Mouse (Mus musculus): ENCODE data around the gene Smim4. TPM values are rescaled to one million over a fixed set of nuclear protein-coding genes. Genes with fewer than 3 reads are reported as not detected.

Smim4 gene
- polyA plus RNA-seq, 2 experiments, result 28.2 to 62.7 TPM

DNA sequence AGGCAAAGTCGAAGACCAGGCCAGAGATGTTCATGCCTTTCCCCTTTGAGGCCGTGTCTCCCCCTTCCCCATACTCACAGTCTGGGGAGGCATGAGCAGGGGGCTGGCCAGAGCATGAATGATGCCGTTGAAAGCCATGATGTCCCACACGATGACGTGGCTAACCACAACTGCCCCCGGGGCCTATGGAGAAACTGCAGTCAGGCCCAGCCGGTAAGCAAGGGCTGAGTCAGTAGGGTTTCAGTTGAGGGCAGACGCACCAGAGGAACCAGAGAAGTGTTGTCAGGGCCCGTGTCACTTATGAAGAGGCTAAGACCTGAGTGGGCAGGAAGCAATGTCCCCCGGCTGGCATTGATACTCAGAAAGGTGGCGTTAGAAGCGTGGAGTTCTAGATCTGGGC lies 10.9 kb upstream of the Smim4 start:
- no peak for DNase-seq (ENCODE audit: low spot score)
- no peak for TF ChIP-seq POLR2A (IDR thresholded peaks at IDR 0.05; ENCODE audit: borderline replicate concordance, extremely low read depth, insufficient read depth, insufficient read length)
- Histone ChIP-seq H3K4me2 (replicated peaks; ENCODE audit: low read depth, low read length, severe bottlenecking) (no peak overlapping the region), H3K27ac (replicated peaks; ENCODE audit: low read depth, low read length) (no peak overlapping the region), H3K9me3 (ENCODE audit: control insufficient read depth, low read length) (no peaks in the 10 kb centered on the region), H3K4me1 (ENCODE audit: control insufficient read depth, insufficient read depth, low read length) (0 out of 2 replicates have a peak, but pooled peaks cover under 1% of the 10 kb centered on the region), H3K4me3 (replicated peaks; ENCODE audit: low read length) (no peak overlapping the region), H3K9ac (ENCODE audit: low read depth, low read length, severe bottlenecking) (no peak overlapping the region), H3K27me3 (ENCODE audit: control insufficient read depth, insufficient read depth, low read length) (no peaks in the 10 kb centered on the region), H3K36me3 (ENCODE audit: control insufficient read depth, insufficient read depth, low read length) (peaks cover 79% of the 10 kb centered on the region)
- ATAC-seq (ENCODE audit: low FRiP score, low read depth), result no peak
- 88% methylated on average over 12 of the region's 12 CpGs for WGBS

DNA sequence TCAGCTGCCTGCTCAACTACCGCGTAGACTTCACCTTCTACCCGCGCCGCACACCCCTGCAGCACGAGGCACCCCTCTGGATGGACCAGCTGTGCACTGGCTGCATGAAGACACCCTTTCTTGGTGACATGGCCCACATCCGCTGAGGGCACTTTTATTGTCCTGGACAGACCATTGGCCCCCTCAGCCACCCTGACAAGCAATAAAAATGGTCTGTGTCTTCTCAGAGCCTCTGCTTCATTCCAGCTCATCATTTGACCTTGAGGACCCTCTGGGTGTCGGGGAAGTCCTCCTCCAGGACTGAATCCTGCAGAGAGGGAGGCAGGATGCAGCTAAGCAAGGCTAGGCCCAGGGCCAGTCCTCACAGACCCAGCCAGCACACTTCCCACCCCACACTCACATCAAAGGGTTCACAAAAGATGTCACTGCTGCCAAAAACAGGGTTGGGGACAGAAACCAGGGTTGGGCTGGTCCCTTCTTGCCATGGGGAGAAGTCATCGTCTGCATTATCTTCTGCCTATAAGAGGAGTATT lies 10.2 kb upstream of the Smim4 start:
- Histone ChIP-seq H3K9me3 (ENCODE audit: control insufficient read depth, low read length) (no peaks in the 10 kb centered on the region), H3K4me1 (ENCODE audit: control insufficient read depth, insufficient read depth, low read length) (peaks cover 6% of the 10 kb centered on the region), H3K4me3 (replicated peaks; ENCODE audit: low read length) (no peak overlapping the region), H3K27ac (replicated peaks; ENCODE audit: low read depth, low read length) (no peak overlapping the region), H3K9ac (ENCODE audit: low read depth, low read length, severe bottlenecking) (no peak overlapping the region), H3K4me2 (replicated peaks; ENCODE audit: low read depth, low read length, severe bottlenecking) (no peak overlapping the region), H3K36me3 (ENCODE audit: control insufficient read depth, insufficient read depth, low read length) (peaks cover 83% of the 10 kb centered on the region), H3K27me3 (ENCODE audit: control insufficient read depth, insufficient read depth, low read length) (no peaks in the 10 kb centered on the region)
- TF ChIP-seq POLR2A (IDR thresholded peaks at IDR 0.05; ENCODE audit: borderline replicate concordance, extremely low read depth, insufficient read depth, insufficient read length), result no peak
- WGBS, result 94% methylated on average over 9 of the region's 9 CpGs
- no peak for DNase-seq (ENCODE audit: low spot score)
- no peak for ATAC-seq (ENCODE audit: low FRiP score, low read depth)

DNA sequence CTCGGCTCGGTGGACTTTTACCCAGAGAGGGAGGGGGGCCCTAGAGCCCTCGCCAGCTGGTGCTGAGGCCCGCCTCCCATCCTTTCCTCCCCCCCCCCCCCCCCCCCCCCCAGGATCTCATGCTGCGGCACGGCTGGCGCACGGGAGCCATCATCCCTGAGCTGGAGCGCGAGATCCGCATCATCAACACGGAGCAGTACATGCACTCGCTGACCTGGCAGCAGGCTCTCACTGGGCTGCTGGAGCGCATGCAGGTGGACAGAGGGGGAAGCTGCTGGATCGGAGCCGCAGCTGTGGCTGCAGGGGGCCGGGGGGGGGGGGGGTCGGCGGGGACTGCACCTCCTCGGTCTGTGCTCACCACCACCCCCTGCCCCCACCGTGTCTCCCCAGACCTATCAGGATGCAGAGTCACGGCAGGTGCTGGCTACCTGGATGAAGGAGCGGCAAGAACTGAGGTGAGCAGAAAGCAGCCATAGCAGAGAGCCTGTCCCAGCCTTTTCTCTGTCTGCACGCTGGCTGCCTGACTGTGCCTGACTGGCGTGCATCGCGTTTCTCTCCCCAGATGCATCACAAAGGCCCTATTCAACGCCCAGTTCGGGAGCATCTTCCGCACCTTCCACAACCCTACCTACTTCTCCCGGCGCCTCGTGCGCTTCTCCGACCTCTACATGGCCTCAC lies 9.6 kb upstream of the Smim4 start:
- 90% methylated on average over 21 of the region's 35 CpGs for WGBS
- ATAC-seq (ENCODE audit: low FRiP score, low read depth), result no peak

DNA sequence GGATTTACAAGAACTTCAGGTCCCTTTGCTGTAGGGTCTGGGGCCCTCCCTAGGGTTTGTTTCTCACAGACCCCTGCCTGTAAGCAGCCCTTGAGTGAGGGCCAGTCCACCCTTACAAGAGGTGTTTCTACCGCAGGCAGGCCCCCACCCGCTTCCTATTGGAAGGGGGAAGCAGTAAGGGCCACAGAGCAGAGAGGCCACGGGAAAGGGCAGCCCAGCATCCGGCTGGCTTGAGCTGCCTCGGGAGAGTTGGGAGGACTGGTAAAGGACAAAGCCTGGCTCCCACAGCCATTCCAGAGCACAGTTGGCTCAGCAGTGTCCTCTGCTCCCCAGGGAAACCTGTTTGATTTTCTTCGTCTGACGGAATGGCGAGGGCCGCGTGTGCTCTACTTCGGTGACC lies 9.0 kb upstream of the Smim4 start:
- WGBS, result 84% methylated on average over 11 of the region's 11 CpGs
- H3K27me3 ChIP-seq (ENCODE audit: control insufficient read depth, insufficient read depth, low read length), result no peaks in the 10 kb centered on the region

More for the DNA sequence above, 9.6 kb upstream of the Smim4 start:
- DNase-seq (ENCODE audit: low spot score), result no peak
- Histone ChIP-seq H3K27ac (replicated peaks; ENCODE audit: low read depth, low read length) (no peak overlapping the region), H3K4me3 (replicated peaks; ENCODE audit: low read length) (no peak overlapping the region), H3K4me1 (ENCODE audit: control insufficient read depth, insufficient read depth, low read length) (peaks cover 12% of the 10 kb centered on the region), H3K36me3 (ENCODE audit: control insufficient read depth, insufficient read depth, low read length) (peaks cover 83% of the 10 kb centered on the region), H3K27me3 (ENCODE audit: control insufficient read depth, insufficient read depth, low read length) (no peaks in the 10 kb centered on the region), H3K9ac (ENCODE audit: low read depth, low read length, severe bottlenecking) (no peak overlapping the region), H3K9me3 (ENCODE audit: control insufficient read depth, low read length) (no peaks in the 10 kb centered on the region), H3K4me2 (replicated peaks; ENCODE audit: low read depth, low read length, severe bottlenecking) (no peak overlapping the region)
- no peak for TF ChIP-seq POLR2A (IDR thresholded peaks at IDR 0.05; ENCODE audit: borderline replicate concordance, extremely low read depth, insufficient read depth, insufficient read length)

DNA sequence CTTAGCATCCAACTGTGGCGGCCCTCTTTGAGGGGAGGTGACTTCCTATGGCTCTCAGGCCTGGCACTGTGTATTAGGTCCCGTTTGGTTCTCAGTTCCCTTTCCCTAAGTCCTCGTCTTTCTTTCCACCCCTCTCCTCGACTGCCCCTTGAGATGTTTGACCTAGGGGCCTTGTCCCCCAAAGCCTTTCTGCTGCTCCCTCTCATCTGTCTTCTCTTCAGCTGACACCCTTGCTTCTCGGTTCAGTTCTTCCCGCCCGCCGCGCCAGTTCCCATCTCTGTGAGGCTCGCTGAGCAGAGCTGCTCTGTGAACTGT lies 8.5 kb upstream of the Smim4 start:
- H3K4me1 ChIP-seq (ENCODE audit: control insufficient read depth, insufficient read depth, low read length), result peaks cover 24% of the 10 kb centered on the region
- H3K4me3 ChIP-seq (replicated peaks; ENCODE audit: low read length), result no peak overlapping the region
- ATAC-seq (ENCODE audit: low FRiP score, low read depth) (no peak), DNase-seq (ENCODE audit: low spot score) (no peak)
- no peaks in the 10 kb centered on the region for H3K9me3 ChIP-seq (ENCODE audit: control insufficient read depth, low read length)
- H3K9ac ChIP-seq (ENCODE audit: low read depth, low read length, severe bottlenecking), result no peak overlapping the region
- no peaks in the 10 kb centered on the region for H3K27me3 ChIP-seq (ENCODE audit: control insufficient read depth, insufficient read depth, low read length)
- H3K4me2 ChIP-seq (replicated peaks; ENCODE audit: low read depth, low read length, severe bottlenecking), result no peak overlapping the region
- WGBS, result 89% methylated on average over 10 of the region's 10 CpGs
- TF ChIP-seq POLR2A (IDR thresholded peaks at IDR 0.05; ENCODE audit: borderline replicate concordance, extremely low read depth, insufficient read depth, insufficient read length), result no peak
- H3K27ac ChIP-seq (replicated peaks; ENCODE audit: low read depth, low read length), result no peak overlapping the region
- peaks cover 82% of the 10 kb centered on the region for H3K36me3 ChIP-seq (ENCODE audit: control insufficient read depth, insufficient read depth, low read length)

More for the DNA sequence above, 9.0 kb upstream of the Smim4 start:
- ATAC-seq (ENCODE audit: low FRiP score, low read depth) (no peak), DNase-seq (ENCODE audit: low spot score) (no peak)
- Histone ChIP-seq H3K4me2 (replicated peaks; ENCODE audit: low read depth, low read length, severe bottlenecking) (no peak overlapping the region), H3K4me1 (ENCODE audit: control insufficient read depth, insufficient read depth, low read length) (peaks cover 18% of the 10 kb centered on the region), H3K36me3 (ENCODE audit: control insufficient read depth, insufficient read depth, low read length) (peaks cover 83% of the 10 kb centered on the region), H3K9me3 (ENCODE audit: control insufficient read depth, low read length) (no peaks in the 10 kb centered on the region), H3K4me3 (replicated peaks; ENCODE audit: low read length) (no peak overlapping the region), H3K9ac (ENCODE audit: low read depth, low read length, severe bottlenecking) (no peak overlapping the region), H3K27ac (replicated peaks; ENCODE audit: low read depth, low read length) (no peak overlapping the region)
- no peak for TF ChIP-seq POLR2A (IDR thresholded peaks at IDR 0.05; ENCODE audit: borderline replicate concordance, extremely low read depth, insufficient read depth, insufficient read length)
